Comparison of ENCODE assay signal across 35 mouse cellular contexts in the genomic region with DNA sequence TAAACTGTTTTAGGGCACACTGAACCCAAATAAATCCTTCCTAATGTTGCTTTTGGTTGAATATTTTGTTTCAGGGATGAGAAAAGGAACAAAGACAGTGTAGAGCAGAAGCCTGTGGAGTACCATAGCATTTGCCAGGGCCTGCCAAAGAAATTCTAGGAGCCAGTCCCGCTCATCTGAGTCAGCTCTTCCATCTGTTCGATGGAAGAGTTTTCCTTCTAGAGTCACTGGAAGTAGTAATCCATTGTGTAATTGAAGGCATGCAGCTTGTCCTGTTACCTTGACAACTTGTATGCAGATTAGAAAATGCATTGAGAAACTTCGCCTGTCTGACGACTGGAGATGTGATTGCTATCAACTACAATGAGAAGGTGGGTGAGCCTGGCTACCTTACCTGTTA. TPM values are rescaled to one million over a fixed set of nuclear protein-coding genes. Genes with fewer than 3 reads are reported as not detected.
DNase-seq lines count a peak whose midpoint lies in the region; ATAC-seq and TF ChIP-seq lines count a peak whose summit lies in the region.
"Had no signal": no experiment of that assay in that cellular context is flagged by ENCODE, and none has a peak within 500 bp of the region (broad histone marks: within the 10 kb centered on the region; RNA-seq: fewer than 3 reads in every experiment).

No protein-coding gene starts in this region.

- 77% methylated on average over 4 of the region's 4 CpGs for WGBS in lung, postnatal 0 days

- H3K27me3 ChIP-seq in lung, postnatal 0 days (replicated peaks; ENCODE audit: insufficient read depth, low read length) = no peaks in the 10 kb centered on the region
- H3K27me3 ChIP-seq: embryonic facial prominence, embryonic 13.5 days; forebrain, embryonic 13.5 days; heart, embryonic 15.5 days; Patski had no signal

- H3K9me3 ChIP-seq in lung, postnatal 0 days (ENCODE audit: low read length) = no peaks in the 10 kb centered on the region
- H3K9me3 ChIP-seq: embryonic facial prominence, embryonic 13.5 days; forebrain, embryonic 13.5 days; heart, embryonic 15.5 days had no signal

- TF ChIP-seq CTCF in layer of hippocampus, adult 2 months (conservative IDR thresholded peaks at IDR 0.05) = no peak
- no peak for TF ChIP-seq CTCF in lung, postnatal 0 days (IDR thresholded peaks at IDR 0.05)

- no peak overlapping the region for H3K4me2 ChIP-seq in lung, postnatal 0 days (replicated peaks; ENCODE audit: low read depth, low read length)
- H3K4me2 ChIP-seq: embryonic facial prominence, embryonic 13.5 days; forebrain, embryonic 13.5 days; heart, embryonic 15.5 days; hindbrain, embryonic 14.5 days; midbrain, embryonic 11.5 days had no signal

- H3K36me3 ChIP-seq in lung, postnatal 0 days (ENCODE audit: insufficient read depth, low read length) = peaks cover 70% of the 10 kb centered on the region

- no peak overlapping the region for H3K4me3 ChIP-seq in layer of hippocampus, adult 2 months
- H3K4me3 ChIP-seq in lung, postnatal 0 days (ENCODE audit: low read depth, low read length) = no peak overlapping the region
- H3K4me3 ChIP-seq: embryonic facial prominence, embryonic 13.5 days; erythroblast, embryonic 14.5 days; forebrain, embryonic 13.5 days; gastrocnemius, adult 2 months; heart, embryonic 15.5 days had no signal

- H3K4me1 ChIP-seq in lung, postnatal 0 days (ENCODE audit: insufficient read depth, low read depth, low read length) = no peaks in the 10 kb centered on the region
- H3K4me1 ChIP-seq: embryonic facial prominence, embryonic 13.5 days; forebrain, embryonic 13.5 days; heart, embryonic 15.5 days had no signal

- peak overlapping the region; percentile 73 for H3K27ac ChIP-seq in layer of hippocampus, adult 2 months
- no peak overlapping the region for H3K27ac ChIP-seq in lung, postnatal 0 days (ENCODE audit: low read length)
- H3K27ac ChIP-seq: embryonic facial prominence, embryonic 13.5 days; forebrain, embryonic 13.5 days; gastrocnemius, adult 2 months; heart, embryonic 15.5 days; hindbrain, embryonic 14.5 days had no signal

- no peak for ATAC-seq in lung, postnatal 0 days
- ATAC-seq: forebrain, embryonic 13.5 days; inflammation-experienced regulatory T-cells, adult 6 months; liver, postnatal 0 days; Patski had no signal

- peak; percentile 4 to 43 for DNase-seq in frontal cortex, postnatal 36 days (ENCODE audit: low spot score in 2 of 2)
- no peak for DNase-seq in frontal cortex, postnatal 14 days (ENCODE audit: low spot score in 2 of 2)
- peak; percentile 57 for DNase-seq in right cerebral cortex, adult 18-20 months
- DNase-seq in right cerebral cortex, postnatal 10 days (ENCODE audit: low spot score in 2 of 2) = no peak
- peak; percentile 57 to 73 for DNase-seq in layer of hippocampus, adult 2 months (ENCODE audit: low spot score in 2 of 2)
- peak; percentile 15 to 18 for DNase-seq in right cerebral cortex, postnatal 36 days (ENCODE audit: low spot score in 2 of 2)
- no peak for DNase-seq in adrenal gland, adult 2 months
- DNase-seq in lung, postnatal 0 days (ENCODE audit: low spot score) = no peak
- DNase-seq: cerebellum, adult 11-12 months; cerebellum, postnatal 25 days; embryo, embryonic 11 days; gastrocnemius, adult 2 months; heart, postnatal 36 days; kidney, adult 18-20 months; liver, postnatal 0 days; lung, postnatal 10 days; thymus, adult 2 months; thymus, postnatal 4 days had no signal

- no peak overlapping the region for H3K9ac ChIP-seq in lung, postnatal 0 days (replicated peaks; ENCODE audit: low read depth)
- H3K9ac ChIP-seq: embryonic facial prominence, embryonic 13.5 days; forebrain, embryonic 13.5 days; heart, embryonic 15.5 days; hindbrain, embryonic 14.5 days; liver, postnatal 0 days had no signal

- no peak for TF ChIP-seq EP300 in lung, postnatal 0 days (IDR thresholded peaks at IDR 0.05)

RNA-seq across cellular contexts. Expression of gene Cdc45, which starts 11.1 kb away (rescaled TPM):
- 1 to 10 TPM; 2.3 to 2.8 TPM for total RNA-seq in layer of hippocampus, adult 2 months (2021)
- total RNA-seq in adrenal gland, adult 2 months (2021) = 1 to 10 TPM; 5.8 to 8.7 TPM
- polyA plus RNA-seq in adrenal gland, adult 2 months (2012; rRNA removed) = 4.8 and 5.7 TPM in 2 replicates
- polyA plus RNA-seq in lung, postnatal 0 days (2015; fragmentation: Nextera tagmentation; extraction: Ambion mirVana) = 4.8 and 6.0 TPM in 2 replicates

RNA-seq across cellular contexts. Expression of gene Ufd1, which starts 11.3 kb away (rescaled TPM):
- 100 to 1,000 TPM; 111 TPM for total RNA-seq in layer of hippocampus, adult 2 months (2021)
- total RNA-seq in adrenal gland, adult 2 months (2021) = 100 to 1,000 TPM; 102 to 115 TPM
- 19.9 and 27.1 TPM in 2 replicates for polyA plus RNA-seq in adrenal gland, adult 2 months (2012; rRNA removed)
- 75.4 and 81.7 TPM in 2 replicates for polyA plus RNA-seq in lung, postnatal 0 days (2015; fragmentation: Nextera tagmentation; extraction: Ambion mirVana)

RNA-seq across cellular contexts. Expression of gene 2510002D24Rik, which starts 13.5 kb away (rescaled TPM):
- 10 to 100 TPM; 27.5 to 30.9 TPM for total RNA-seq in layer of hippocampus, adult 2 months (2021)
- 10 to 100 TPM; 14.0 to 18.6 TPM for total RNA-seq in adrenal gland, adult 2 months (2021)
- polyA plus RNA-seq in adrenal gland, adult 2 months (2012; rRNA removed) = 61.3 and 69.2 TPM in 2 replicates
- polyA plus RNA-seq in lung, postnatal 0 days (2015; fragmentation: Nextera tagmentation; extraction: Ambion mirVana) = 23.7 and 28.9 TPM in 2 replicates

RNA-seq across cellular contexts. Expression of gene Gm28539, which starts 13.5 kb away (rescaled TPM):
- 10 to 100 TPM in 1 of 2 experiments, 1 to 10 TPM in 1; 1.4 to 10.7 TPM for total RNA-seq in layer of hippocampus, adult 2 months (2021)
- 1 to 10 TPM; 4.6 to 7.5 TPM for total RNA-seq in adrenal gland, adult 2 months (2021)
- 0.47 and 0.51 TPM in 2 replicates for polyA plus RNA-seq in adrenal gland, adult 2 months (2012; rRNA removed)
- polyA plus RNA-seq in lung, postnatal 0 days (2015; fragmentation: Nextera tagmentation; extraction: Ambion mirVana) = not detected in 2 replicates
- total RNA-seq: ES-E14; liver, adult 2 months; megakaryocyte progenitor cell, adult 5-6 weeks; midbrain, postnatal 0 days had no signal
- polyA plus RNA-seq: embryonic facial prominence, embryonic 13.5 days; erythroblast, embryonic 14.5 days; forebrain, embryonic 13.5 days; heart, embryonic 15.5 days; hindbrain, embryonic 14.5 days; inflammation-experienced regulatory T-cells, adult 6 months; kidney, embryonic 16.5 days; limb, embryonic 11.5 days; liver, postnatal 0 days; midbrain, embryonic 11.5 days; neural tube, embryonic 14.5 days; small intestine, adult 2 months; stomach, embryonic 16.5 days; thymus, adult 2 months had no signal

RNA-seq across cellular contexts. Expression of gene Cldn5, which starts 46.3 kb away (rescaled TPM):
- total RNA-seq in layer of hippocampus, adult 2 months (2021) = 10 to 100 TPM; 41.6 to 44.3 TPM
- total RNA-seq in adrenal gland, adult 2 months (2021) = 10 to 100 TPM in 1 of 2 experiments, 1 to 10 TPM in 1; 3.5 to 16.9 TPM
- polyA plus RNA-seq in adrenal gland, adult 2 months (2012; rRNA removed) = 68.7 and 108 TPM in 2 replicates
- 400 and 432 TPM in 2 replicates for polyA plus RNA-seq in lung, postnatal 0 days (2015; fragmentation: Nextera tagmentation; extraction: Ambion mirVana)
- total RNA-seq: megakaryocyte progenitor cell, adult 5-6 weeks had no signal
- polyA plus RNA-seq: inflammation-experienced regulatory T-cells, adult 6 months; Patski had no signal

Comparison
In these comparisons a context has a peak if more than half of its experiments do, and no peak if none do; other contexts are left out.
1. DNase-seq: peak in frontal cortex, postnatal 36 days (2 of 2), right cerebral cortex, adult 18-20 months (single experiment), layer of hippocampus, adult 2 months (2 of 2) and right cerebral cortex, postnatal 36 days (2 of 2); none in frontal cortex, postnatal 14 days (0 of 2), right cerebral cortex, postnatal 10 days (0 of 2), adrenal gland, adult 2 months (single experiment) and lung, postnatal 0 days (single experiment).